Mouse (Mus musculus) liver, postnatal 0 days (tissue): Measurements from ENCODE around the gene Cxcl10.

Experiments used
- CTCF ChIP-seq: sonication (generic); IDR thresholded peaks from 2 replicates; pipeline ENCODE4 v1.5.1; 2016; ENCODE audit warnings: antibody characterized with exemption, low read depth
- EP300 ChIP-seq: IDR thresholded peaks from 2 replicates; pipeline ENCODE4 v1.6.1; 2016; ENCODE audit warnings: antibody characterized with exemption, low read depth, mild to moderate bottlenecking

GRCm38 (mm10) chr5:92387433-92387832 is 38.7 kb upstream of the Cxcl10 start:
- TF ChIP-seq CTCF (no peak), EP300 (no peak)
